Mouse (Mus musculus) myocyte (in vitro differentiated cells): ENCODE results near the gene Nfkb1.

ENCODE experiments used
- CEBPB ChIP-seq: IDR thresholded peaks from 2 replicates; pipeline ENCODE4 v1.6.1; 2011; ENCODE audit warnings: mild to moderate bottlenecking, moderate library complexity; ENCODE audit not compliant: poor library complexity, insufficient read depth, severe bottlenecking
- MAX ChIP-seq: IDR thresholded peaks from one replicate; pipeline ENCODE4 v1.6.1; 2011; ENCODE audit warnings: low read depth, mild to moderate bottlenecking, control low read depth
- MYOD1 ChIP-seq, 3 experiments: IDR thresholded peaks; one replicate each; pipeline ENCODE4 v1.6.1; 2011; ENCODE audit warnings: control low read depth in 2 of 3, low read depth in 2 of 3, mild to moderate bottlenecking in 2 of 3, moderate library complexity in 1 of 3; ENCODE audit not compliant: insufficient read length in 2 of 3, control insufficient read depth in 1 of 3
- MYOG ChIP-seq, 3 experiments: IDR thresholded peaks; one replicate each; pipeline ENCODE4 v1.6.1; 2011; ENCODE audit warnings: control low read depth in 2 of 3, low read depth in 2 of 3, mild to moderate bottlenecking in 2 of 3; ENCODE audit not compliant: insufficient read length in 2 of 3, control insufficient read depth in 1 of 3, insufficient read depth in 1 of 3
- POLR2A ChIP-seq: IDR thresholded peaks from one replicate; pipeline ENCODE4 v1.6.1; 2011; ENCODE audit warnings: low read depth, mild to moderate bottlenecking, control low read depth, moderate library complexity; ENCODE audit not compliant: insufficient read length
- POLR2AphosphoS2 ChIP-seq: IDR thresholded peaks from one replicate; pipeline ENCODE4 v1.6.1; 2011; ENCODE audit warnings: low read depth, control low read depth; ENCODE audit not compliant: insufficient read length
- SRF ChIP-seq: IDR thresholded peaks from one replicate; pipeline ENCODE4 v1.6.1; 2011; ENCODE audit warnings: low read depth; ENCODE audit not compliant: control insufficient read depth, insufficient read length
- USF1 ChIP-seq: IDR thresholded peaks from one replicate; pipeline ENCODE4 v1.6.1; 2011; ENCODE audit warnings: low read depth, mild to moderate bottlenecking, control low read depth, moderate library complexity

DNA sequence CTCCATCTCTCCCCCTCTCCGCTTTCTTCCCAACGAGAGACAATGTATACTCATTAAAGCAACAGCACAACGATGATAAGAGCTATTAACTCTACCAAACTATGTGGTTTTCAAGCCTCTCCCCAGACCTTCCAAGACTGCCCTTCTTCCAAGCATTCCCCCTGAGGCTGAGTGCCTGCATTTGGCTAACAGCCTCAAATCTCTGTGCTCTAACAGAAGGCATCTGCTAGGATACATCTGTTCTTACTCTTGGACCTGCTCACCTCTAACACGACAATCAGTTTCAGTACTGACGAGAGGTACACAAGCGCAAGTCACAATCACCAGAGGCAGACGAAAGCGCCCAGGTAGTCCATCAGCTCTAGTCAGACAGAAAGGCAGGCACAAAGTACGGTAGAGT is 3.4 kb downstream of the Nfkb1 start:
- TF ChIP-seq USF1 (no peak), MAX (no peak), POLR2A (no peak), MYOD1 (IDR thresholded peaks at IDR 0.05; ENCODE audit: control insufficient read depth in 1 of 3, insufficient read length in 2 of 3, low read depth in 2 of 3) (no peak), POLR2AphosphoS2 (no peak), MYOG (IDR thresholded peaks at IDR 0.05; ENCODE audit: control insufficient read depth in 1 of 3, insufficient read depth in 1 of 3, insufficient read length in 2 of 3, low read depth in 2 of 3) (no peak), SRF (no peak), CEBPB (no peak)
